Mouse (Mus musculus): ENCODE results near the gene Irgm2. TPM values are rescaled to one million over a fixed set of nuclear protein-coding genes. Genes with fewer than 3 reads are reported as not detected.

Gene Irgm2
- polyA plus RNA-seq (2015; fragmentation: Illumina TruSeq; extraction: RNeasy Lipid Tissue Mini Kit (QIAGEN cat#74804); ENCODE audit: low read depth, low replicate concordance) = 3.0 TPM

GRCm38 (mm10) chr11:58199229-58200037 lies at the start of gene Irgm2, which contains the start of gene Igtp:
Irgm2 (plus strand) TSS chr11:58199618.
Igtp (plus strand) TSS chr11:58199556.

GRCm38 (mm10) chr11:58168167-58168915 lies 31.1 kb upstream of the Irgm2 start, which contains the start of gene Gemin5:
Gemin5 (minus strand) TSS chr11:58168539.

GRCm38 (mm10) chr11:58171459-58172091 lies 27.8 kb upstream of the Irgm2 start, which contains the start of gene Mrpl22:
Mrpl22 (plus strand) TSS chr11:58171661.

Other genes with a start within 250 kb of the Irgm2 start
- 44.1 TPM for gene Larp1, start 190.6 kb upstream of the Irgm2 start, polyA plus RNA-seq (2015; fragmentation: Illumina TruSeq; extraction: RNeasy Lipid Tissue Mini Kit (QIAGEN cat#74804); ENCODE audit: low read depth, low replicate concordance)
- not detected for gene Gm12248, start 106.5 kb upstream of the Irgm2 start, polyA plus RNA-seq (2015; fragmentation: Illumina TruSeq; extraction: RNeasy Lipid Tissue Mini Kit (QIAGEN cat#74804); ENCODE audit: low read depth, low replicate concordance)
- gene Cnot8, start 95.5 kb upstream of the Irgm2 start, polyA plus RNA-seq (2015; fragmentation: Illumina TruSeq; extraction: RNeasy Lipid Tissue Mini Kit (QIAGEN cat#74804); ENCODE audit: low read depth, low replicate concordance) = 65.9 TPM
- gene Gemin5, start 31.1 kb upstream of the Irgm2 start, polyA plus RNA-seq (2015; fragmentation: Illumina TruSeq; extraction: RNeasy Lipid Tissue Mini Kit (QIAGEN cat#74804); ENCODE audit: low read depth, low replicate concordance) = 10.2 TPM
- gene Mrpl22, start 28.0 kb upstream of the Irgm2 start, polyA plus RNA-seq (2015; fragmentation: Illumina TruSeq; extraction: RNeasy Lipid Tissue Mini Kit (QIAGEN cat#74804); ENCODE audit: low read depth, low replicate concordance) = 69.5 TPM
- gene Igtp, start 62 bp upstream of the Irgm2 start, polyA plus RNA-seq (2015; fragmentation: Illumina TruSeq; extraction: RNeasy Lipid Tissue Mini Kit (QIAGEN cat#74804); ENCODE audit: low read depth, low replicate concordance) = 6.6 TPM
- not detected for gene 4930438A08Rik, start 75.2 kb downstream of the Irgm2 start, polyA plus RNA-seq (2015; fragmentation: Illumina TruSeq; extraction: RNeasy Lipid Tissue Mini Kit (QIAGEN cat#74804); ENCODE audit: low read depth, low replicate concordance)
- 26.8 TPM for gene Zfp692, start 107.5 kb downstream of the Irgm2 start, polyA plus RNA-seq (2015; fragmentation: Illumina TruSeq; extraction: RNeasy Lipid Tissue Mini Kit (QIAGEN cat#74804); ENCODE audit: low read depth, low replicate concordance)
- gene Zfp672, start 130.7 kb downstream of the Irgm2 start, polyA plus RNA-seq (2015; fragmentation: Illumina TruSeq; extraction: RNeasy Lipid Tissue Mini Kit (QIAGEN cat#74804); ENCODE audit: low read depth, low replicate concordance) = 35.8 TPM
- 37.3 TPM for gene Sh3bp5l, start 131.1 kb downstream of the Irgm2 start, polyA plus RNA-seq (2015; fragmentation: Illumina TruSeq; extraction: RNeasy Lipid Tissue Mini Kit (QIAGEN cat#74804); ENCODE audit: low read depth, low replicate concordance)
- not detected for gene Lypd8, start 179.4 kb downstream of the Irgm2 start, polyA plus RNA-seq (2015; fragmentation: Illumina TruSeq; extraction: RNeasy Lipid Tissue Mini Kit (QIAGEN cat#74804); ENCODE audit: low read depth, low replicate concordance)
- gene 1810065E05Rik, start 221.5 kb downstream of the Irgm2 start, polyA plus RNA-seq (2015; fragmentation: Illumina TruSeq; extraction: RNeasy Lipid Tissue Mini Kit (QIAGEN cat#74804); ENCODE audit: low read depth, low replicate concordance) = not detected
- gene Gm12253, start 232.9 kb downstream of the Irgm2 start, polyA plus RNA-seq (2015; fragmentation: Illumina TruSeq; extraction: RNeasy Lipid Tissue Mini Kit (QIAGEN cat#74804); ENCODE audit: low read depth, low replicate concordance) = not detected